In genomic region chr2:52084571-52084970, GRCm38 (mm10) we compare ENCODE assay signal across 11 mouse cellular contexts.
"Had no signal": no experiment of that assay in that cellular context is flagged by ENCODE, and none has a peak within 500 bp of the region (broad histone marks: within the 10 kb centered on the region; RNA-seq: fewer than 3 reads in every experiment).

No protein-coding gene starts in this region.

- DNase-seq: kidney, postnatal 36 days; layer of hippocampus, adult 9-11 months; layer of hippocampus, postnatal 36 days; lung, embryonic 14.5 days; right cerebral cortex, postnatal 14 days; thymus, adult 2 months; thymus, postnatal 25 days had no signal

- H3K9me3 ChIP-seq: limb, embryonic 15.5 days; liver, embryonic 12.5 days; midbrain, embryonic 13.5 days; stomach, embryonic 15.5 days had no signal

- ATAC-seq: liver, embryonic 12.5 days; midbrain, embryonic 13.5 days had no signal

- H3K27me3 ChIP-seq: limb, embryonic 15.5 days; liver, embryonic 12.5 days; midbrain, embryonic 13.5 days; stomach, embryonic 15.5 days had no signal

- H3K4me1 ChIP-seq: limb, embryonic 15.5 days; liver, embryonic 12.5 days; midbrain, embryonic 13.5 days; stomach, embryonic 15.5 days had no signal

- H3K4me2 ChIP-seq: limb, embryonic 15.5 days; liver, embryonic 12.5 days; lung, embryonic 14.5 days; midbrain, embryonic 13.5 days; stomach, embryonic 15.5 days had no signal

- H3K9ac ChIP-seq: limb, embryonic 15.5 days; liver, embryonic 12.5 days; lung, embryonic 14.5 days; midbrain, embryonic 13.5 days; stomach, embryonic 15.5 days had no signal

- H3K4me3 ChIP-seq: limb, embryonic 15.5 days; liver, embryonic 12.5 days; midbrain, embryonic 13.5 days; stomach, embryonic 15.5 days had no signal

- H3K27ac ChIP-seq: limb, embryonic 15.5 days; liver, embryonic 12.5 days; midbrain, embryonic 13.5 days; stomach, embryonic 15.5 days had no signal
